Mouse (Mus musculus): Measurements from ENCODE around the gene Marco. TPM values are rescaled to one million over a fixed set of nuclear protein-coding genes. Genes with fewer than 3 reads are reported as not detected.

Marco gene
- polyA plus RNA-seq, 1 experiment: not detected

DNA sequence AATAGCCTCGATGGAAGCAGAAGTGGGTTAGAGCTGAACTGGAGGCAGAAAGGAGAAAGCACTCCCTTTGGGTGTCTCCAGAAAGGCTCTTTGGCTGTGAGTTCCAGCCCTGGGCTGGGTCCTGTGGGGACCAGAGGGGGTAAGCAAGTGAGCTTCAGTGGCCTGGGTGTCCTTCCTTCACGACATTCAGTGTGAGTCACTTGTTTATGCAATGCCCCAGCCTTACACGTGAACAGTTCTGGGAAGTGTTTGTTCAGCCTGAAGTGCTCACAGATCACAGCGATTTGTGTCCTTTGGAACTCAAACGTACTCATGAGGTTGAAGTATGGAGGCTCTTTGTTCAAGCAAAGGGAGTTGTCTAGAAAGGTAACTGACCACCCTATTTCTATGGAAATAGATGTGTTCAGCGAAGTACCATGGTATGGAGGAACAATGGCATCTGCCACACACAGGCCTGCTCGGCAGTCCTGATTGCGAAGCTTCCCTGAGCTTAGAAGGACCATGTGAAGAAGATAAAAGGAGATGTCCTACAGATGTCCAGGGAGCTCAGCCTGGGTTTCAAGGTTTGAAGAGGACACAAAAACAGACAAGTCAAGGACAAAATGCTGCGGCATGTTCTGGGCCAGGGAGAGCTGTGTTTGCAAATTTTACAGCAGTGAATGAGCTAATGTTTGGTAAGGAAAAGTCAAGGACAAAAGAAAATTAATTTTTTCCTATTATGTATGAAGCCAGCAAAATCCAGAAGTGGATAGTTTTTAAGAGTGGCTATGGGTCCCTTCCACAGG lies 53.1 kb downstream of the Marco start:
- no peak overlapping the region for H3K27ac ChIP-seq (ENCODE audit: insufficient read depth, low read length)
- no peaks in the 10 kb centered on the region for H3K4me1 ChIP-seq (ENCODE audit: control insufficient read depth, insufficient read depth, low read length)
- no peak overlapping the region for H3K4me3 ChIP-seq (ENCODE audit: insufficient read depth, low read length)
- TF ChIP-seq POLR2A (IDR thresholded peaks at IDR 0.05; ENCODE audit: extremely low read depth, insufficient read depth, low read length) (no peak), CTCF (IDR thresholded peaks at IDR 0.05; ENCODE audit: extremely low read depth, insufficient read depth, low read length) (no peak)

DNA sequence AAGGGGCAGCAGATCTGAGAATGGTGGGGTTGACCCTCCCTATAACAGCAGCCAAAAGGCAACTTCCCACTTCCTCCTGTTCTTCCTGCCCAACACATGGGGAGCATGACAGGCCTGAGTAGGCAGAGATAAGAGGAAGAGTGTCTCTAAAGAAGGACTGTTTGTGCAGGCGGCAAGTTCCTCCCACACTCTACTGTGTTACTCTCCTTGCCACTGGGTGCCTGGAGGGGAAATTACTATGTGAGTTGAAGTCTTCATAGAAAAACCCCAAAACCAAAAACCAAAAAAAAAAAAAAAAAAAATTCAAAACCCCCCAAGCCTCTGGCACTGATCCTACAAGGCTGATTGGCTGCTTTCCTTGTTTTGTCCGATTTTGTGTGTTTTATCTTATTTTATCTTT lies 55.2 kb downstream of the Marco start:
- Histone ChIP-seq H3K4me1 (ENCODE audit: control insufficient read depth, insufficient read depth, low read length) (no peaks in the 10 kb centered on the region), H3K4me3 (ENCODE audit: insufficient read depth, low read length) (no peak overlapping the region), H3K27ac (ENCODE audit: insufficient read depth, low read length) (no peak overlapping the region)
- TF ChIP-seq POLR2A (IDR thresholded peaks at IDR 0.05; ENCODE audit: extremely low read depth, insufficient read depth, low read length) (no peak), CTCF (IDR thresholded peaks at IDR 0.05; ENCODE audit: extremely low read depth, insufficient read depth, low read length) (no peak)

DNA sequence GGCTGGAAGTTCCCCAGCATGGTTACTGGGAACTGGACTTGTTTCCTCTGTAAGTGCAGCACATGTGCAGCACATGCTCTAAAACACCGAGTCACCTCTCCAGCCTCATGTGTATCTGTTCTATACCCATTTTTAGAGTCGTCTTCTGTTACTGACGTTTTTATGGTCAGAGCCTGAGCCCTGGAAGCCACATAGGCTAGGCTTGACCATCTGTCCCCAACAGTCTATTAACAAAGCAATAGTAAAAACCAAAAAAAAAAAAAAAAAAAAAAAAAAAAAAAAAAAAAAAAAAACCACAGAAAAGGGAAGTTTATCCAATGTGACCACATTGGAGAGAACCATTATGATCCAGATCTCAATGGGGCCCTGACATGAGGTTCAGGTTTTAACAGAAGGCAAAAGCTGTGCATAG lies 61.6 kb downstream of the Marco start:
- Histone ChIP-seq H3K27ac (ENCODE audit: insufficient read depth, low read length) (no peak overlapping the region), H3K4me3 (ENCODE audit: insufficient read depth, low read length) (no peak overlapping the region), H3K4me1 (ENCODE audit: control insufficient read depth, insufficient read depth, low read length) (no peaks in the 10 kb centered on the region)
- TF ChIP-seq CTCF (IDR thresholded peaks at IDR 0.05; ENCODE audit: extremely low read depth, insufficient read depth, low read length) (no peak), POLR2A (IDR thresholded peaks at IDR 0.05; ENCODE audit: extremely low read depth, insufficient read depth, low read length) (no peak)

DNA sequence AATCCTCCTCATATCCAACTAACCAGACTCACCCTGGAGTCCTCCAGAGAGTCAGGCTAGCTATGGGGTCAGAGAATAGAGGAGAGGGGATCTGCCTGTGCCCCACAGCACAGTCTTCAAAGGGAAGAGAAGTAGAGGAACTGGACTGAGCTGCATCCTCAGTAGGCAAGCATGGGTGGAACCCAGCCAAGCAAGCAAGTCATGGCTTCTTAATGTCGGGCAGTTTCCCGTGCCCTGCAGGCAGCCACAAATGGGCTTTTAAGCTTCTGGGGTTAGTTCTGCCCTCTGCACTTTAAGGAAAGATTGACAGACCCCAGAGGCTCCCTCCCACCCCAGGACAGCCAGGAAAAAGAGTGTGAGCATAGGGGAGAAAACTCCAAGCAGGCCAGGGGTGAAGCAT lies 63.2 kb downstream of the Marco start:
- TF ChIP-seq POLR2A (IDR thresholded peaks at IDR 0.05; ENCODE audit: extremely low read depth, insufficient read depth, low read length): no peak
- no peak for TF ChIP-seq CTCF (IDR thresholded peaks at IDR 0.05; ENCODE audit: extremely low read depth, insufficient read depth, low read length)
- Histone ChIP-seq H3K4me1 (ENCODE audit: control insufficient read depth, insufficient read depth, low read length) (no peaks in the 10 kb centered on the region), H3K27ac (ENCODE audit: insufficient read depth, low read length) (no peak overlapping the region), H3K4me3 (ENCODE audit: insufficient read depth, low read length) (no peak overlapping the region)

DNA sequence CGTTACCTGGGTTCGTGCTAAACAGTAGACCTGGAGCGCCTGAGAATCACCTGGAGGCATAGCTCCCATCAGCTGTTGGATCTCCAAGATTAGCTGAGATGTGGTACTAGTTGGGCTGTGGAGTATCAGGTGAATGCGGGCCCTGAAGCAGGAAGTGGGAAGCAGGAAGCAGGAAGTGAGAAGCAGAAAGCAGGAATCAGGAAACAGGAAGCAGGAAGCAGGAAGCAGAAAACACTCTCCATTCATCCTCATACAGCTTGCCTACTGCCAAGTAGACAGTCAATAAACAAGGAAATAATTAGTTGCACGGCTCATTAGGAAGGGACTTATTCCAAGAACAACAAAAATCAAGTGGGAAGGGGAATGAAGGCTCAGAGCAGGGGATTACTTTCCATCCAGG lies 69.2 kb downstream of the Marco start:
- Histone ChIP-seq H3K4me1 (ENCODE audit: control insufficient read depth, insufficient read depth, low read length) (no peaks in the 10 kb centered on the region), H3K27ac (ENCODE audit: insufficient read depth, low read length) (no peak overlapping the region), H3K4me3 (ENCODE audit: insufficient read depth, low read length) (no peak overlapping the region)
- TF ChIP-seq CTCF (IDR thresholded peaks at IDR 0.05; ENCODE audit: extremely low read depth, insufficient read depth, low read length) (no peak), POLR2A (IDR thresholded peaks at IDR 0.05; ENCODE audit: extremely low read depth, insufficient read depth, low read length) (no peak)

DNA sequence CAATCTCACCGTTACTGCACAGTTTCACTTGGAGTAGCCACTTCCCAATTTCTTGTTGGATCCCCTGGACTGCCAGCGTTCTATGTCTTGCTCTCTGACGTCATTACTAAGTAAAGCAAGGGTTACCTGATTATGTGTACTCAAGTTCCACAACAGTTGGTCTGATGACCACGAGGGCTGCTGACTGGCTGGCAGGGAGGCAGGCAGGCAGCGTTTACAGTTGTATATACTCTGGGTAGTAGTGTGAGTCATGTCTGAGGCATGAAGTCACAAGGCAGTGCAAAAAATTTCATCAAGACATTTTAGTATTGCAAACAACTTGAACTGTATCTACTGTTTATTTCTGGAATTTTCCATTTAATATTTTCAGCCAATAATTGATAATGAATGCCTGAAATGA lies 74.7 kb downstream of the Marco start:
- Histone ChIP-seq H3K4me3 (ENCODE audit: insufficient read depth, low read length) (no peak overlapping the region), H3K27ac (ENCODE audit: insufficient read depth, low read length) (no peak overlapping the region), H3K4me1 (ENCODE audit: control insufficient read depth, insufficient read depth, low read length) (no peaks in the 10 kb centered on the region)
- TF ChIP-seq POLR2A (IDR thresholded peaks at IDR 0.05; ENCODE audit: extremely low read depth, insufficient read depth, low read length) (no peak), CTCF (IDR thresholded peaks at IDR 0.05; ENCODE audit: extremely low read depth, insufficient read depth, low read length) (no peak)

DNA sequence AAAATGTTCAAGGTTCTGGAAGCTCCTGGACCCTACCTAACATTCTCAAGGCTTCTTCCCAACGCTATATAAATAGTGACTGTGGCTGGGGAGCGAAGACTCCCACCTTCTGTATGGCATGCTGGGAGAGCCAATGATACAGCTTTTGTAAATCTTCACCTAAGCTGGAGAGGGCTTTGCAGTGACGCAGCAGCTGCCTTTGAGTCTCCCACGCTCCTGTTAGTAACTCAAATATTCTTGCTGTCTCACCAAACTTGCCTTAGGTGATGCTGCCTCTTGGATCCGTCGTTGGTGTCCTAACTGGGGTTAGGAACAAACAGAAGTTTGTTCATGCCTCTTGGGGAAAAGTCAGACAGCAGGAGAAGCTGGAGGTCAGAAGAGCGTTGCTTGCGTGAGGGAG lies 79.2 kb downstream of the Marco start:
- TF ChIP-seq CTCF (IDR thresholded peaks at IDR 0.05; ENCODE audit: extremely low read depth, insufficient read depth, low read length): no peak
- TF ChIP-seq POLR2A (IDR thresholded peaks at IDR 0.05; ENCODE audit: extremely low read depth, insufficient read depth, low read length): no peak
- Histone ChIP-seq H3K27ac (ENCODE audit: insufficient read depth, low read length) (no peak overlapping the region), H3K4me1 (ENCODE audit: control insufficient read depth, insufficient read depth, low read length) (no peaks in the 10 kb centered on the region), H3K4me3 (ENCODE audit: insufficient read depth, low read length) (no peak overlapping the region)

Other genes with a start within 250 kb of the Marco start
- gene Steap3, start 232.3 kb downstream of the Marco start, polyA plus RNA-seq (2012; rRNA removed): 10.1 and 11.5 TPM in 2 replicates
- 2.7 and 11.9 TPM in 2 replicates for gene C1ql2, start 164.4 kb downstream of the Marco start, polyA plus RNA-seq (2012; rRNA removed)
- gene En1, start 97.4 kb upstream of the Marco start, polyA plus RNA-seq (2012; rRNA removed): not detected in 2 replicates